Mouse (Mus musculus) C2C12 (cell line): ENCODE results near the gene Creg2.

ENCODE experiments used
- CTCF ChIP-seq: IDR thresholded peaks from one replicate; pipeline ENCODE4 v1.5.1; 2011; ENCODE audit not compliant: control insufficient read depth, insufficient read depth, insufficient read length
- MAX ChIP-seq: IDR thresholded peaks from one replicate; pipeline ENCODE4 v1.6.1; 2011; ENCODE audit warnings: mild to moderate bottlenecking, control low read depth
- USF1 ChIP-seq: IDR thresholded peaks from one replicate; pipeline ENCODE4 v1.6.1; 2011; ENCODE audit warnings: low read depth, mild to moderate bottlenecking, control low read depth, moderate library complexity

DNA sequence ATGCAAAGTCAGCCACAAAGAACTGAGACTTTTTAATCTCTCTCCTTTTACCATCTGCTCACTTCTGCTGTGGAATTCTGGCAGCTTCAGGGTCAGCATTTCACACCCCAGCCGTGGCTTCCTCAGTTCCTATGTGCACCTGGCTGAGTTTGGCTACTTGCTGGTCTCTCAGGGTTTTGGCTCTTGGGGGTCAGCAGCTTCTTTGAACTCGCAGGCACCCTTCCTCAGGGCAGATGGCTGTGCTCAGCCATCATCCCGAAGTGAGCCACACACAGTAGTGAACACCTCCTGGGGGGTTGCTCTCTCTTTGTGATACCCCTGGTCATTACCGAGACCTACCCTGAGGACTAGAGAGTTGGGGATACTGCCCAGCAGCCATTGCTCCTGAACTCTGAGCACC is 39.8 kb upstream of the Creg2 start:
- TF ChIP-seq CTCF (no peak), USF1 (no peak), MAX (no peak)
